ENCODE assay signal across 24 mouse cellular contexts in genomic region chr6:143224057-143224456, GRCm38 (mm10).
"Had no signal": no experiment of that assay in that cellular context is flagged by ENCODE, and none has a peak within 500 bp of the region (broad histone marks: within the 10 kb centered on the region; RNA-seq: fewer than 3 reads in every experiment).

No protein-coding gene starts in this region.

- H3K27me3 ChIP-seq: intestine, embryonic 15.5 days; liver, embryonic 12.5 days; liver, embryonic 15.5 days; lung, embryonic 15.5 days; midbrain, embryonic 12.5 days; midbrain, embryonic 15.5 days; neural tube, embryonic 12.5 days; neural tube, embryonic 15.5 days had no signal

- H3K9ac ChIP-seq: intestine, embryonic 15.5 days; limb, embryonic 13.5 days; liver, embryonic 12.5 days; liver, embryonic 15.5 days; lung, embryonic 15.5 days; midbrain, embryonic 12.5 days; midbrain, embryonic 15.5 days; neural tube, embryonic 12.5 days; neural tube, embryonic 15.5 days had no signal

- ATAC-seq: intestine, embryonic 15.5 days; liver, embryonic 12.5 days; midbrain, embryonic 15.5 days had no signal

- H3K4me1 ChIP-seq: intestine, embryonic 15.5 days; liver, embryonic 12.5 days; liver, embryonic 15.5 days; lung, embryonic 15.5 days; midbrain, embryonic 12.5 days; midbrain, embryonic 15.5 days; neural tube, embryonic 12.5 days; neural tube, embryonic 15.5 days had no signal

- H3K4me3 ChIP-seq: intestine, embryonic 15.5 days; layer of hippocampus, adult 2 months; limb, embryonic 10.5 days; limb, embryonic 13.5 days; liver, embryonic 12.5 days; liver, embryonic 15.5 days; lung, embryonic 15.5 days; midbrain, embryonic 12.5 days; midbrain, embryonic 15.5 days; neural tube, embryonic 12.5 days; neural tube, embryonic 15.5 days had no signal

- H3K36me3 ChIP-seq: intestine, embryonic 15.5 days; limb, embryonic 10.5 days; limb, embryonic 13.5 days; liver, embryonic 12.5 days; liver, embryonic 15.5 days; lung, embryonic 15.5 days; midbrain, embryonic 12.5 days; midbrain, embryonic 15.5 days; neural tube, embryonic 12.5 days; neural tube, embryonic 15.5 days had no signal

- H3K9me3 ChIP-seq: intestine, embryonic 15.5 days; limb, embryonic 10.5 days; limb, embryonic 13.5 days; liver, embryonic 12.5 days; liver, embryonic 15.5 days; lung, embryonic 15.5 days; midbrain, embryonic 12.5 days; midbrain, embryonic 15.5 days; neural tube, embryonic 12.5 days; neural tube, embryonic 15.5 days had no signal

- H3K27ac ChIP-seq: intestine, embryonic 15.5 days; layer of hippocampus, adult 2 months; limb, embryonic 10.5 days; limb, embryonic 13.5 days; liver, embryonic 12.5 days; liver, embryonic 15.5 days; lung, embryonic 15.5 days; midbrain, embryonic 12.5 days; midbrain, embryonic 15.5 days; neural tube, embryonic 12.5 days; neural tube, embryonic 15.5 days; stomach, postnatal 0 days had no signal

- DNase-seq: kidney, adult 11 months; kidney, postnatal 25 days; layer of hippocampus, adult 9-11 months; liver; lung, adult 18-20 months; lung, postnatal 10 days; lung, postnatal 36 days; right cerebral cortex, adult 18-20 months; right cerebral cortex, postnatal 14 days; right cerebral cortex, postnatal 4 days; thymus, adult 18-20 months; thymus, postnatal 36 days had no signal

- H3K4me2 ChIP-seq: intestine, embryonic 15.5 days; limb, embryonic 13.5 days; liver, embryonic 12.5 days; liver, embryonic 15.5 days; lung, embryonic 15.5 days; midbrain, embryonic 12.5 days; midbrain, embryonic 15.5 days; neural tube, embryonic 12.5 days; neural tube, embryonic 15.5 days had no signal
